Mouse (Mus musculus) gastrocnemius, adult 8-10 months (tissue): ENCODE data around the gene Rgp1. TPM values are rescaled to one million over a fixed set of nuclear protein-coding genes. Genes with fewer than 3 reads are reported as not detected.
A peak's percentile ranks its signal among the peaks of the same experiment; 100 is the strongest.
"Not testable (repeated sequence)": the region's sequence is repeated elsewhere in the genome, so short reads cannot be mapped to it uniquely, and the experiment has no call there.

Source experiments
- DNase-seq, 2 experiments: peaks; one replicate each; pipeline ENCODE4 v3.0.0; 2022; ENCODE audit warnings: low spot score in 2 of 2
- total RNA-seq, 4 experiments: library from RNA; stranded (reverse); gene quantifications; 2 replicates each; pipeline ENCODE4 v1.2.4; 2022

Gene Rgp1
- total RNA-seq, 4 experiments from 2014 or later, result 22.8 to 26.9 (median 23.5) TPM

GRCm38 (mm10) chr4:43591961-43592360 lies 13.4 kb downstream of the Rgp1 start:
- DNase-seq, result no peak

GRCm38 (mm10) chr4:43593453-43593852 lies 14.9 kb downstream of the Rgp1 start:
- no peak for DNase-seq

GRCm38 (mm10) chr4:43596597-43596996 lies 18.1 kb downstream of the Rgp1 start:
- DNase-seq, result not testable (repeated sequence)

GRCm38 (mm10) chr4:43598200-43598599 lies 19.7 kb downstream of the Rgp1 start:
- no peak for DNase-seq

GRCm38 (mm10) chr4:43598650-43599380 lies 20.3 kb downstream of the Rgp1 start:
- no peak for DNase-seq

- DNase-seq, result no peak
Observed at GRCm38 (mm10) chr4:43600195-43600934, 21.9 kb downstream of the Rgp1 start.

GRCm38 (mm10) chr4:43604099-43604498 lies 25.6 kb downstream of the Rgp1 start:
- DNase-seq, result no peak

GRCm38 (mm10) chr4:43604751-43605685 lies 26.5 kb downstream of the Rgp1 start:
- DNase-seq, result no peak

- DNase-seq, result no peak
Observed at GRCm38 (mm10) chr4:43612534-43612933, 34.0 kb downstream of the Rgp1 start.

- DNase-seq, result no peak
Observed at GRCm38 (mm10) chr4:43613060-43613730, 34.7 kb downstream of the Rgp1 start.

- DNase-seq, result no peak
Observed at GRCm38 (mm10) chr4:43620146-43620778, 41.7 kb downstream of the Rgp1 start.

- DNase-seq, result no peak
Observed at GRCm38 (mm10) chr4:43629106-43629817, 50.7 kb downstream of the Rgp1 start.

- peak; percentile 67 to 70 for DNase-seq
Observed at GRCm38 (mm10) chr4:43630030-43630581, 51.6 kb downstream of the Rgp1 start.

- no peak for DNase-seq
Observed at GRCm38 (mm10) chr4:43630671-43631045, 52.1 kb downstream of the Rgp1 start.

- DNase-seq, result peak in 1 of 2 experiments; percentile 45
Observed at GRCm38 (mm10) chr4:43631046-43631955, 52.8 kb downstream of the Rgp1 start, which contains the start of gene Npr2. Gene Npr2, plus strand, starts transcription at chr4:43631935.

GRCm38 (mm10) chr4:43631956-43632920 lies 53.7 kb downstream of the Rgp1 start:
- DNase-seq, result no peak

- no peak for DNase-seq
Observed at GRCm38 (mm10) chr4:43633296-43633695, 54.8 kb downstream of the Rgp1 start.
